Mouse (Mus musculus) heart, embryonic 11.5 days (tissue): ENCODE measurements around the gene Atf5. TPM values are rescaled to one million over a fixed set of nuclear protein-coding genes. Genes with fewer than 3 reads are reported as not detected.

Experiments
- ATAC-seq: fragments of 200-750 bp; cut with Nextera tagmentation; replicated peaks from 2 replicates; pipeline ENCODE4 v1.8.0; 2017; ENCODE audit warnings: moderate library complexity; ENCODE audit not compliant: insufficient number of reproducible peaks, low FRiP score, low TSS enrichment
- H3K27ac ChIP-seq: fragments of 300-500 bp; sonication (generic); 2 replicates; pipeline ENCODE4 v1.5.1; 2014; ENCODE audit warnings: mild to moderate bottlenecking, low read depth, low read length
- H3K27me3 ChIP-seq: fragments of 300-500 bp; sonication (generic); 2 replicates; pipeline ENCODE4 v1.6.1; 2014; ENCODE audit warnings: mild to moderate bottlenecking, low read length, mixed read lengths; ENCODE audit not compliant: control insufficient read depth, insufficient read depth
- H3K36me3 ChIP-seq: fragments of 300-500 bp; sonication (generic); 2 replicates; pipeline ENCODE4 v1.6.1; 2014; ENCODE audit warnings: mild to moderate bottlenecking, low read length, moderate library complexity, mixed read lengths; ENCODE audit not compliant: control insufficient read depth, insufficient read depth
- H3K4me1 ChIP-seq: fragments of 300-500 bp; sonication (generic); 2 replicates; pipeline ENCODE4 v1.6.1; 2014; ENCODE audit warnings: low read length; ENCODE audit not compliant: control insufficient read depth, insufficient read depth
- H3K4me2 ChIP-seq: fragments of 300-500 bp; sonication (generic); 2 replicates; pipeline ENCODE4 v1.6.1; 2014; ENCODE audit warnings: mild to moderate bottlenecking, moderate library complexity
- H3K4me3 ChIP-seq: fragments of 300-500 bp; sonication (generic); 2 replicates; pipeline ENCODE4 v1.5.1; 2014; ENCODE audit warnings: low read depth, low read length
- H3K9ac ChIP-seq: fragments of 300-500 bp; sonication (generic); 2 replicates; pipeline ENCODE4 v1.6.1; 2014; ENCODE audit warnings: mild to moderate bottlenecking, low read depth, low read length, moderate library complexity
- H3K9me3 ChIP-seq: fragments of 300-500 bp; sonication (generic); replicated peaks from 2 replicates; pipeline ENCODE4 v1.6.1; 2016; ENCODE audit warnings: low read length; ENCODE audit not compliant: control insufficient read depth
- WGBS: fragments of 180-500 bp; shearing (Covaris S2); extraction: QIAGEN DNeasy Blood & Tissue Kit; methylation state at CpG from one replicate; pipeline ENCODE4 v1.1.7; 2014; ENCODE audit not compliant: insufficient replicate concordance; 5-methylcytosine and 5-hydroxymethylcytosine counted together
- polyA plus RNA-seq: library from polyadenylated mRNA; unstranded; fragments of >200 nt; fragmentation: Nextera tagmentation; extraction: Ambion mirVana; gene quantifications from 2 replicates; pipeline ENCODE4 v1.2.1, GENCODE M21; 2014

Atf5 gene
- polyA plus RNA-seq, 1 experiment from 2014 or later: 1.6 TPM

DNA sequence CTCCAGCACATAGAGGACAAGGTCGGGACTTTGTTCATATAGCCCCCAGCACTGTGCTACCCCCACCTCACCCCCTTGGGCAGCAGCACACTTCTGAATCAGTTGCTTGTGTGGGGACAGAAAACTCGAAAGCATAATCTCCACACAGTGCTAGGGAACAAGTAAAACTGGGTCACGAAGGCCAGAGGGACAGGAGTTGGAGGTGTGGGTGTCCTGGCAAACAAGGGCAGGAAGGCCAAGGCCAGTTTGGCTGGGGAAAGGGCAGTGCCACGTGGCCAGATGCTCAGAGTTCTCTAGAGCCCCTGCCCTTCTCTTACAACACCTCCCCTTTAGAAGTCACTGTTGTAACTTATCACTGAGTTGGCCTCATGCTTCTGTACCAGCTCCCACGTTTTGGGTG is 3.4 kb upstream of the Atf5 start:
- ATAC-seq: no peak
- 62% methylated on average over 5 of the region's 5 CpGs for WGBS
- no peaks in the 10 kb centered on the region for H3K27me3 ChIP-seq
- H3K36me3 ChIP-seq: no peaks in the 10 kb centered on the region
- H3K4me2 ChIP-seq: peak overlapping the region; percentile 97
- peak overlapping the region; percentile 23; the same call in 1 of the 2 replicates for H3K9ac ChIP-seq
- H3K9me3 ChIP-seq: no peaks in the 10 kb centered on the region
- H3K27ac ChIP-seq: no peak overlapping the region
- H3K4me1 ChIP-seq: peaks cover 47% of the 10 kb centered on the region
- H3K4me3 ChIP-seq: no peak overlapping the region

DNA sequence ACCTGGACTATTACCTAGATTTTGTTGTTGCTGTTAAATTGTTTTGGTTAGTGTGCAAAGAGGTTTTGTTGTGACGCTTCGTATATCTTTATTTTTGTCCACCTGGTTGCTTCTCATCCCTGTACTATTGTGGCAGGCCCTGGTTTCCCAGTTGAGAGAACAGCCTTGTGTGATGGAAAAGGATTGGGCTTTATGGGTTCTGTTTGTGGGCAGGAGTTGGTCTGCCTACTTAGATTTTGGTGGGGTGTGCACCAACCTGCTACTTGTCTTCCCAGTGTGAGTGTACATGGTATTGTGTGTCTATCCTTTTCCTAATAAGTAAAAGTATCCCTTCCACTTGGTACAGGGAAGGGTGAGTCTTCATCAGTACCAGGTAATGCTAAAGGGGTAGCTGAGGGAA is 2.9 kb upstream of the Atf5 start:
- peak overlapping the region; percentile 27; the same call in 1 of the 2 replicates for H3K4me3 ChIP-seq
- peak overlapping the region; percentile 23; the same call in 1 of the 2 replicates for H3K9ac ChIP-seq
- H3K4me2 ChIP-seq: peak overlapping the region; percentile 97
- H3K27ac ChIP-seq: no peak overlapping the region
- no peaks in the 10 kb centered on the region for H3K9me3 ChIP-seq
- H3K27me3 ChIP-seq: no peaks in the 10 kb centered on the region
- no peak for ATAC-seq
- WGBS: 83% methylated on average over 2 of the region's 2 CpGs
- peaks cover 46% of the 10 kb centered on the region for H3K4me1 ChIP-seq
- H3K36me3 ChIP-seq: no peaks in the 10 kb centered on the region

DNA sequence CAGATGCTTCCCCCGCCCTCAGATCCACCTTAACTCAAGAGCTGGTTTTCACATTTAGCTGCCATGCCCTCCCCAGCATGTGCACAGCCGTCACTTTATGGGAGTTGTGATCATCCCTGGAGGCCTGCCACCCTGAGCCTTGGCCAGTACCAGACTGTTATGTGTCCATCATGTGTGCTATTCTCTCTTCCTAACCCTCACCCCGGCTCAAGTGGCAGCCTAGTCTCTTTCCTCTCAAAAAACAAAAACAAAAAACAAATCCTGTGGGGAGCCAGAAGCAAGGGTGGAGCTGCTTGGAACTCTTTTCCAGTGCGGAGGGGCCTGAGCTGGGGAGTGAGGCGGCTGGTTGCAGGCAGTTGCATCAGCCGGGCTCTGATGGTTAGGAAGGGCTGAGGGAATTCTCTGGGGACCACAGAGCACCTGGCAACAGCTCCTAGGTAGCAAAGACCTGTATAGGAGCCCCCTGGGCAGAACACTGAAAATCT is 2.3 kb upstream of the Atf5 start:
- H3K4me2 ChIP-seq: peak overlapping the region; percentile 97
- no peak for ATAC-seq
- 51% methylated on average over 6 of the region's 6 CpGs for WGBS
- peaks cover 40% of the 10 kb centered on the region for H3K4me1 ChIP-seq
- peak overlapping the region; percentile 27 for H3K4me3 ChIP-seq
- H3K9ac ChIP-seq: peak overlapping the region; percentile 64
- no peaks in the 10 kb centered on the region for H3K27me3 ChIP-seq
- no peak overlapping the region for H3K27ac ChIP-seq
- H3K9me3 ChIP-seq: no peaks in the 10 kb centered on the region
- 0 out of 2 replicates have a peak, but pooled peaks cover 2% of the 10 kb centered on the region for H3K36me3 ChIP-seq

DNA sequence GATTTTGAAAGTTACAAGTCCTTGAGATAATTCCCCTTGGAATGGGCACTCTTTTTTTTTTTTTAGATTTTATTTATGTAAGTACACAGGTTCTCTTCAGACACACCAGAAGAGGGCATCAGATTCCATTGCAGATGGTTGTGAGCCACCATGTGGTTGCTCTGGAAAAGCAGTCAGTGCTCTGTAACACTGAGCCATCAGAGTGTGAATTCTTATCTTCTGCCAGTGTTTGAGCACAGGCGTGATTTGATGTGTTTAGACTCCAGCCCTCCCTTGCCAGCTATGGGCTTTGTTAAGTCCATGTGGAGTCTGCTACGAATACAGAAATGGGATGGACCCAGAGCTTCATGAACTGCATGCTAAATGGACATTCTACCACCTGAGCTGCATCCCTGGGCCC is 1.7 kb upstream of the Atf5 start:
- Histone ChIP-seq H3K27me3 (no peaks in the 10 kb centered on the region), H3K27ac (no peak overlapping the region), H3K4me1 (peaks cover 34% of the 10 kb centered on the region), H3K9me3 (no peaks in the 10 kb centered on the region), H3K4me3 (peak overlapping the region; percentile 79), H3K9ac (peak overlapping the region; percentile 98), H3K4me2 (peak overlapping the region; percentile 97), H3K36me3 (0 out of 2 replicates have a peak, but pooled peaks cover 2% of the 10 kb centered on the region)
- 29% methylated on average over 2 of the region's 2 CpGs for WGBS
- ATAC-seq: no peak

DNA sequence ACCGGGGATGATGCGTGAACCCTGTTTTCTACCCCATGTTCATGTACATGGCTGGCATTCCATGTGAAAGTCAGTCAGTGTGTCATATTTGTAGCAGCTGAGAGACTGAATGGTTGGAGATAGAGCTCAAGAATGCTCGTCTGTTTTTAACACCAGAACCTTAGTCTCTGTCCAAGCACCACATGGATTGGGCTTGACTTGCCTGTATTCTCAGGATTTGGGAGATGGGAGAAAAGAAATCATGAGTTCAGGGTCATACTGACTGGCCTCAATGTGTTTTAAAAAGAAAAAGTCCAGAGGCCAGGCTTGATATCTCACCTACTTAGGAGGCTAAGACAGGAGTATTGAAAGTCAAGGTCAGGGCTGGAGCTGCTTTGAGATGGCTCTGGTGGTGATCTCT is 983 bp upstream of the Atf5 start:
- H3K27me3 ChIP-seq: no peaks in the 10 kb centered on the region
- H3K9me3 ChIP-seq: no peaks in the 10 kb centered on the region
- H3K4me3 ChIP-seq: peak overlapping the region; percentile 79
- peak overlapping the region; percentile 97 for H3K27ac ChIP-seq
- peaks cover 33% of the 10 kb centered on the region for H3K4me1 ChIP-seq
- H3K36me3 ChIP-seq: peaks cover 6% of the 10 kb centered on the region; the same call in 1 of the 2 replicates
- no peak for ATAC-seq
- 20% methylated on average over 3 of the region's 3 CpGs for WGBS
- H3K9ac ChIP-seq: peak overlapping the region; percentile 98
- H3K4me2 ChIP-seq: peak overlapping the region; percentile 97

DNA sequence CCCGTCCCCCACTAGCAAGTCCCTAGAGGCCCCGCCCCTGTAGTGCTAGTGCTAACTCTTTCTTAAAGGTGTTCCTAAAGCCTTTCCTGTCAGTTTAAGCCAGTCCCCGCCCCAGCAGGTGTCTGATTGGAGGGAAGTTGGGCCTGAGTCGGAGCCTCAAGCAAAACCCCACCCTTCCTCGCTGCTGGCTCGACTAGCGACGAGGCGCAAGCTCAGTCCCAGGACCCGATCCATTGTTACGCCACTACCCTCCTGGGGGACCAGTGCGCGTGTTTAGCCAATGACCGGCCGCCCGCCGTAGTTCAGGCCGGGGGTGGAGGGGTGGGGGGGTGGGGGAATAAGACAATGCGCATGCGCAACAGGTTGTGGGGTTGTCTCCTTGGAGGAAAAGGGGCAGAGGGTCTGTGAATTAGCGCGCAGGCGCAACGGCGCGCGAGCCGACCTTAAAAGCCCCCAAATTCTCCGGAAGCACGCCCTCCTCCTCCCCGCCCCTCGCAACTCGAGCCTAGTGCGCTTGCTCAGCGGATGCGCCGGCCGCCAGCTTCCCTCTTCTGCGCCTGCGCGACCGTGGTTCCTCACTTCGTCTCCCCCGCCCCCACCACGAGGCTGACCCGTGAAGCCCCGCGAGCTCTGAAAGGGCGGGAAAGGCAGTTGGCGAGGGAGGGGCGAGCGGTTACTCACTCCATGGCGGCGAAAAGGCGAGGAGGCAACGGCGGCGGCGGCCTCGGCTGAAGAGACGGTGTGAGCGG is 563 bp downstream of the Atf5 start, which contains the start of the genes Nup62 and Il4i1:
Gene Nup62, plus strand, starts transcription at position 368 of the 749 bp plus-strand sequence.
Gene Il4i1, plus strand, starts transcription at position 667 of the 749 bp plus-strand sequence.
- 1% methylated on average over 56 of the region's 62 CpGs for WGBS
- peak within 1 kb of the TSS; percentile 97 for H3K27ac ChIP-seq
- peak within 1 kb of the TSS; percentile 79 for H3K4me3 ChIP-seq
- H3K27me3 ChIP-seq: no peaks in the 10 kb centered on the region
- H3K36me3 ChIP-seq: peaks cover 6% of the 10 kb centered on the region; the same call in 1 of the 2 replicates
- H3K4me1 ChIP-seq: peaks cover 33% of the 10 kb centered on the region
- peak within 1 kb of the TSS; percentile 98 for H3K9ac ChIP-seq
- H3K9me3 ChIP-seq: no peaks in the 10 kb centered on the region
- peak; percentile 89 for ATAC-seq
- peak within 1 kb of the TSS; percentile 97 for H3K4me2 ChIP-seq

DNA sequence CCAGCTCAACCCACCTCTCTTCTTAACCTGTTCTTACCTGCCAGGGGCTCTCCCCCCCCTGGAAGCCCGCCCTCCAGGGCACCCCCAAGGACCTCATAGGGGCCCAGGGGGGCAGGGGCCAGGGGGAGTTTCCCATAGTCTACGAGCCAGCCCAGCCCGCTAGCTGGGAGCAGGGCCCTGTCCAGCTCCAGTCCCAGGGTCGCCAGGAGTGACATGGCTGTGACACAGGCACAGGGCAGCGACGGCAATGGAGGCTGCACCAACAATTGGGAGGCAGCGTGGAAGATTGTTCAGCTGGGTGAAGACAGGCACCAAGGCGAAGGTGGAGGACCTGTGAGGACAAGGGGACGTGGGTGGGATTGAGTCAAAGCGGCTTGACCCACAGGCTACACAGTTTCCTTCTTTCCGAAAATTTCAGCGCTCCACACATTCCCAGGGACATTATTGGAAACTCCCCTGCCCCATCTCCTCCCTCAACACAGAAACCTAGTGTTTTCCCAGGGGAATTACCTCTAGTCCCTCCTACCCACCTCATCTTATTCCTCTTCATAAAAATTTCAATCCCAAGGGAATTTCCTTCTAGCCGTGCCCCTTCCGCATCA is 1.4 kb downstream of the Atf5 start:
- Histone ChIP-seq H3K4me1 (peaks cover 30% of the 10 kb centered on the region), H3K4me3 (peak overlapping the region; percentile 79), H3K36me3 (peaks cover 6% of the 10 kb centered on the region; the same call in 1 of the 2 replicates), H3K4me2 (peak overlapping the region; percentile 97), H3K9me3 (no peaks in the 10 kb centered on the region), H3K9ac (peak overlapping the region; percentile 72), H3K27ac (peak overlapping the region; percentile 97), H3K27me3 (no peaks in the 10 kb centered on the region)
- no peak for ATAC-seq
- WGBS: 27% methylated on average over 14 of the region's 14 CpGs

DNA sequence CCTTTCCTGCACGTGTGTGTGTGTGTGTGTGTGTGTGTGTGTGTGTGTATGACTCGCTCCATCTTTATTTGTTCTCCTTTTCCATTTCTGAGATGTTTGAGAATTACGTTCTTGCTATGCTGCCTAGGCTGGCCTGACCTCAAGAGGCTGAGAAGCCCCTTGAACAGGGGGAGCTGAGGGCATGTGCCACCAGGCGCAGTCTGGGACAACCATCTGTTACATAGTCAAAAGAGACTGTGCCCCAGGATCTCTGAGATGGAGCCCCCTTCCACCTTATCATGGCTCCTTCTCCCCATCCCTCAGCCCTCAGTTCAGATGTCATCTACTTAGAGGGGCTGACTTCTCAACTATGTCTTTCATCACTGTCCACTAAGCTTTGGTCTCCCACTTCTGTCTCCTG is 2.0 kb downstream of the Atf5 start:
- Histone ChIP-seq H3K4me2 (peak overlapping the region; percentile 97), H3K9me3 (no peaks in the 10 kb centered on the region), H3K4me1 (peaks cover 23% of the 10 kb centered on the region), H3K4me3 (no peak overlapping the region), H3K27me3 (no peaks in the 10 kb centered on the region), H3K9ac (no peak overlapping the region), H3K27ac (no peak overlapping the region), H3K36me3 (peaks cover 6% of the 10 kb centered on the region; the same call in 1 of the 2 replicates)
- 90% methylated on average over 4 of the region's 4 CpGs for WGBS
- no peak for ATAC-seq
